Mouse (Mus musculus) MEL (cell line): Measurements from ENCODE around the gene Fgl2. TPM values are rescaled to one million over a fixed set of nuclear protein-coding genes. Genes with fewer than 3 reads are reported as not detected.

ENCODE experiments used
- DNase-seq: peaks from one replicate; pipeline ENCODE4 v3.0.0; 2011; ENCODE audit warnings: low read depth, low spot score
- H3K27ac ChIP-seq: 2 replicates; pipeline ENCODE4 v1.5.1; 2012; ENCODE audit warnings: low read depth, mild to moderate bottlenecking, control low read depth, low read length, moderate library complexity; ENCODE audit not compliant: control insufficient read depth
- H3K27me3 ChIP-seq, 2 experiments: fragments of 150-350 bp in 1 of 2; sonication (generic) in 1 of 2; 2 replicates each; pipeline ENCODE4 v1.6.1; 2012; ENCODE audit warnings: low read length in 2 of 2, mild to moderate bottlenecking in 2 of 2, improper control_type of control experiment in 1 of 2, moderate library complexity in 1 of 2; ENCODE audit not compliant: insufficient read depth in 2 of 2, control insufficient read depth in 1 of 2
- H3K36me3 ChIP-seq, 2 experiments: 2 replicates each; pipeline ENCODE4 v1.6.1; 2012 to 2014; ENCODE audit warnings: low read length in 2 of 2, improper control_type of control experiment in 1 of 2, inconsistent platforms in 1 of 2, mild to moderate bottlenecking in 1 of 2; ENCODE audit not compliant: insufficient read depth in 2 of 2, control insufficient read depth in 1 of 2
- H3K4me1 ChIP-seq, 2 experiments: fragments of 150-350 bp in 1 of 2; sonication (generic) in 1 of 2; 2 replicates each; pipeline ENCODE4 v1.6.1; 2012; ENCODE audit warnings: low read length in 2 of 2, improper control_type of control experiment in 1 of 2, mild to moderate bottlenecking in 1 of 2; ENCODE audit not compliant: insufficient read depth in 2 of 2, control insufficient read depth in 1 of 2
- H3K4me3 ChIP-seq, 2 experiments: fragments of 150-350 bp in 1 of 2; sonication (generic) in 1 of 2; 2 replicates each; pipeline ENCODE4 v1.5.1; 2012; ENCODE audit warnings: low read depth in 2 of 2, low read length in 2 of 2, mild to moderate bottlenecking in 2 of 2, moderate library complexity in 2 of 2, control low read depth in 1 of 2, improper control_type of control experiment in 1 of 2; ENCODE audit not compliant: control insufficient read depth in 1 of 2, insufficient read depth in 1 of 2
- H3K79me2 ChIP-seq: 2 replicates; pipeline ENCODE4 v1.6.1; 2012; ENCODE audit warnings: mild to moderate bottlenecking, low read length, moderate library complexity; ENCODE audit not compliant: control insufficient read depth, poor library complexity, insufficient read depth
- H3K9ac ChIP-seq: 2 replicates; pipeline ENCODE4 v1.6.1; 2012; ENCODE audit warnings: low read depth, mild to moderate bottlenecking, control low read depth, low read length, moderate library complexity; ENCODE audit not compliant: control insufficient read depth, poor library complexity, severe bottlenecking
- H3K9me3 ChIP-seq: fragments of 150-350 bp; sonication (generic); replicated peaks from 2 replicates; pipeline ENCODE4 v1.6.1; 2012; ENCODE audit warnings: mild to moderate bottlenecking, low read length, improper control_type of control experiment, moderate library complexity; ENCODE audit not compliant: insufficient read depth
- BHLHE40 ChIP-seq: IDR thresholded peaks from 2 replicates; pipeline ENCODE4 v1.6.1; 2012; ENCODE audit warnings: low read depth, mild to moderate bottlenecking, inconsistent platforms, low read length, improper control_type of control experiment, borderline replicate concordance
- CHD1 ChIP-seq: IDR thresholded peaks from 2 replicates; pipeline ENCODE4 v1.6.1; 2012; ENCODE audit warnings: low read depth, mild to moderate bottlenecking, inconsistent platforms, low read length, improper control_type of control experiment
- E2F4 ChIP-seq: IDR thresholded peaks from 2 replicates; pipeline ENCODE4 v1.6.1; 2011; ENCODE audit warnings: low read depth, low read length, improper control_type of control experiment, borderline replicate concordance
- HCFC1 ChIP-seq: IDR thresholded peaks from 2 replicates; pipeline ENCODE4 v1.6.1; 2012; ENCODE audit warnings: low read depth, mild to moderate bottlenecking, inconsistent platforms, low read length, improper control_type of control experiment, moderate library complexity
- JUND ChIP-seq: IDR thresholded peaks from 2 replicates; pipeline ENCODE4 v1.6.1; 2011; ENCODE audit warnings: low read depth, mild to moderate bottlenecking, improper control_type of control experiment, low read length
- MAFK ChIP-seq: IDR thresholded peaks from 2 replicates; pipeline ENCODE4 v1.6.1; 2011; ENCODE audit warnings: low read depth, mild to moderate bottlenecking, low read length, improper control_type of control experiment, borderline replicate concordance
- MAZ ChIP-seq: IDR thresholded peaks from 2 replicates; pipeline ENCODE4 v1.6.1; 2012; ENCODE audit warnings: low read depth, mild to moderate bottlenecking, inconsistent platforms, low read length, improper control_type of control experiment
- MEF2A ChIP-seq: IDR thresholded peaks from 2 replicates; pipeline ENCODE4 v1.6.1; 2014; ENCODE audit warnings: low read depth, mild to moderate bottlenecking, inconsistent platforms, low read length, improper control_type of control experiment; ENCODE audit not compliant: poor library complexity, insufficient replicate concordance, severe bottlenecking; ENCODE audit errors: extremely low read depth
- NELFE ChIP-seq: IDR thresholded peaks from 2 replicates; pipeline ENCODE4 v1.6.1; 2011; ENCODE audit warnings: low read depth, low read length, improper control_type of control experiment
- SIN3A ChIP-seq: IDR thresholded peaks from 2 replicates; pipeline ENCODE4 v1.6.1; 2012; ENCODE audit warnings: low read length, improper control_type of control experiment, inconsistent platforms
- SMC3 ChIP-seq: IDR thresholded peaks from 2 replicates; pipeline ENCODE4 v1.6.1; 2011; ENCODE audit warnings: low read depth, low read length, improper control_type of control experiment
- TBP ChIP-seq: IDR thresholded peaks from 2 replicates; pipeline ENCODE4 v1.8.0; 2011; ENCODE audit warnings: low read depth, low read length, improper control_type of control experiment
- TCF12 ChIP-seq: IDR thresholded peaks from 2 replicates; pipeline ENCODE4 v1.6.1; 2014; ENCODE audit warnings: low read depth, mild to moderate bottlenecking, inconsistent platforms, low read length, improper control_type of control experiment, moderate library complexity
- UBTF ChIP-seq: IDR thresholded peaks from 2 replicates; pipeline ENCODE4 v1.6.1; 2012; ENCODE audit warnings: low read depth, mild to moderate bottlenecking, inconsistent platforms, low read length, improper control_type of control experiment, moderate library complexity, borderline replicate concordance; ENCODE audit not compliant: insufficient read depth
- USF2 ChIP-seq, 2 experiments: IDR thresholded peaks; 2 replicates each; pipeline ENCODE4 v1.6.1; 2011 to 2012; ENCODE audit warnings: improper control_type of control experiment in 2 of 2, low read length in 2 of 2, borderline replicate concordance in 1 of 2, inconsistent platforms in 1 of 2, low read depth in 1 of 2, mild to moderate bottlenecking in 1 of 2; ENCODE audit not compliant: insufficient read depth in 1 of 2
- ZC3H11A ChIP-seq: IDR thresholded peaks from 2 replicates; pipeline ENCODE4 v1.6.1; 2012; ENCODE audit warnings: low read depth, mild to moderate bottlenecking, inconsistent platforms, low read length, improper control_type of control experiment
- ZKSCAN1 ChIP-seq: IDR thresholded peaks from 2 replicates; pipeline ENCODE4 v1.6.1; 2012; ENCODE audit warnings: low read depth, mild to moderate bottlenecking, inconsistent platforms, low read length, improper control_type of control experiment, moderate library complexity
- ZMIZ1 ChIP-seq: IDR thresholded peaks from 2 replicates; pipeline ENCODE4 v1.6.1; 2012; ENCODE audit warnings: low read depth, mild to moderate bottlenecking, inconsistent platforms, low read length, improper control_type of control experiment, moderate library complexity
- polyA plus RNA-seq, 2 experiments: library from polyadenylated mRNA; stranded (reverse) in 1 of 2; unstranded in 1 of 2; fragments of >175 nt in 1 of 2; fragments of >200 nt in 1 of 2; gene quantifications; 2 replicates each; pipeline versions ENCODE4 v1.2.1 to v1.2.4; 2012; ENCODE audit warnings: low replicate concordance in 2 of 2, low read depth in 1 of 2; ENCODE audit not compliant: insufficient read length in 2 of 2, insufficient read depth in 1 of 2, missing spikeins in 1 of 2
- total RNA-seq: library from RNA; depleted of rRNA; stranded (reverse); fragments of 300-350 nt; gene quantifications from 2 replicates; pipeline ENCODE4 v1.2.3, GENCODE M21; 2012

The Fgl2 gene
- total and polyA plus RNA-seq, 3 experiments, result 1.5 to 2.8 TPM; not detected in 1

DNA sequence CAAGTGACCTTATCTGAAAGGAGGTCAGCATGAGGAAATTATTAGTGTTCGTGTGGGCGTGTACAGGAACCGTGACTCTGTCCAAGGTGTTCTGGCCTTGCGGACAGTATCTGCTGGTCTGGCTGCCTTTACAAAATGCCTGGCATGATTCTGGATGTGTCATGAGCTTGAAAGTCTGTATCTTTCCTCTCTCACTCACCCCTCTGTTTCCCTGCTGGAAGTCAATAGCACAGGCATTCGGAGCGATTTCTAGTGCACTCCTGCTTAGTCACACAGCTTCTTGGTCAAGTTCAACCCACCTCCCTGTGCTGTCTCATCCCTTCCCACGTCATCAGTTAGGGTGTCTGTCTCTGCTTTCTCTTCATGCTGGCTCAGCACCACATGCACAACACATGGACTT, 24.1 kb upstream of the Fgl2 start:
- H3K4me3 ChIP-seq, result no peak overlapping the region
- no peak overlapping the region for H3K27ac ChIP-seq
- no peak for DNase-seq
- H3K4me1 ChIP-seq, result no peaks in the 10 kb centered on the region
- no peak for TF ChIP-seq SIN3A
- TF ChIP-seq CHD1, result no peak
- no peak for TF ChIP-seq USF2 (IDR thresholded peaks at IDR 0.05; ENCODE audit: borderline replicate concordance in 1 of 2, insufficient read depth in 1 of 2, low read depth in 1 of 2, low read length in 2 of 2)
- no peak for TF ChIP-seq ZKSCAN1
- TF ChIP-seq BHLHE40, result no peak
- no peak for TF ChIP-seq E2F4
- no peak for TF ChIP-seq UBTF
- no peak for TF ChIP-seq TBP
- TF ChIP-seq NELFE, result no peak
- no peak overlapping the region for H3K9ac ChIP-seq
- no peaks in the 10 kb centered on the region for H3K36me3 ChIP-seq
- H3K79me2 ChIP-seq, result no peaks in the 10 kb centered on the region
- H3K27me3 ChIP-seq, result no peaks in the 10 kb centered on the region
- no peaks in the 10 kb centered on the region for H3K9me3 ChIP-seq

DNA sequence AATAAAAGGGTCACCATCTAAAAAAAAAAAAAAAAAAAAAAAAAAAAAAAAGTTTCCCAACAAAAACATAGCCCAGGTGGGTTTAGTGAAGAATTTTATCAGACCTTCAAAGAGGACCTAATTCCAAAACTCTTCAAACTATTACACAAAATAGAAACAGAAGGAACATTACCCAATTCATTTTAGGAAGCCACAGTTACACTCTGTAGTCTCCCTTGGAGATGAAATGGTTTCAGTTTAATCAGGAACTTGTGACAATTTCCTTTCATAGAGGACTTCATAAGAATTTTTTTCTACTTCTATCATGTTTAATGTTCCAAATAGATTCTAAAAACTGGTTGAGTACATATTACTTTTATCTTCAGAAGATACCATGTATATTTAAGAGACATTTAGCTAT, 20.8 kb upstream of the Fgl2 start:
- no peak for DNase-seq
- Histone ChIP-seq H3K4me3 (no peak overlapping the region), H3K27ac (no peak overlapping the region), H3K9me3 (no peaks in the 10 kb centered on the region), H3K4me1 (peaks cover 12 to 15% of the 10 kb centered on the region in 2 experiments), H3K79me2 (no peaks in the 10 kb centered on the region), H3K27me3 (no peaks in the 10 kb centered on the region), H3K9ac (no peak overlapping the region), H3K36me3 (peaks cover 0 to 13% of the 10 kb centered on the region in 2 experiments; a peak in 2 of 4 replicates)
- TF ChIP-seq UBTF (no peak), MAFK (no peak), SMC3 (no peak), ZMIZ1 (no peak), SIN3A (no peak)

DNA sequence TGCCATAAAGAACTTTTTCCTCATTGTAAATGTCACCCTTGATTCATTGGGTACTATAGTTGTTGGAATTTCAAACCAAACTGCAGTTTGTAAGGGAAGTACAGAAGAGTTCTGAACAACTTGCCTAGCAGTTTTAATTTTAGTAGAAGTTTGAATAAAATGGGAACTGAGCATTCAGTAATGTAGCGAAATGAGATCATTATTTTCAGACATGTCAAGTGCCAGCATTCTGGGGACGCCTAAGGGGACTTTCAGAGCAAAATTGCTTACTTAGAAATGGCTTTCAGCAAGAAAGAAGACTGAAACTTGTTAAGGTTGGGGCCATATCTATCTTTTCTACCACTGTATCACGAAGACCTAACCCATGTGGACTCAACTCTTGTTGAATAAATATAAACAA, 13.8 kb upstream of the Fgl2 start:
- DNase-seq, result no peak
- H3K27me3 ChIP-seq, result no peaks in the 10 kb centered on the region
- H3K9ac ChIP-seq, result no peak overlapping the region
- TF ChIP-seq HCFC1 (no peak), MAZ (no peak), UBTF (no peak), JUND (no peak), ZKSCAN1 (no peak), ZC3H11A (no peak), MEF2A (no peak), BHLHE40 (no peak), TCF12 (no peak)
- no peaks in the 10 kb centered on the region for H3K79me2 ChIP-seq
- H3K27ac ChIP-seq, result no peak overlapping the region
- H3K4me3 ChIP-seq, result no peak overlapping the region
- peaks cover 20% of the 10 kb centered on the region in 2 experiments for H3K4me1 ChIP-seq
- peaks cover 0 to 22% of the 10 kb centered on the region in 2 experiments; a peak in 2 of 4 replicates for H3K36me3 ChIP-seq
- no peaks in the 10 kb centered on the region for H3K9me3 ChIP-seq
